Mouse (Mus musculus) cortical plate, adult 2 months (tissue): ENCODE data around the gene Yipf1.

Experiments
- CTCF ChIP-seq: fragments of 200-500 bp; IDR thresholded peaks from 2 replicates; pipeline ENCODE4 v1.5.1; 2011; ENCODE audit warnings: mild to moderate bottlenecking, control low read depth, low read length; ENCODE audit not compliant: insufficient read depth; ENCODE audit errors: extremely low read depth
- POLR2A ChIP-seq: fragments of 200-500 bp; IDR thresholded peaks from 2 replicates; pipeline ENCODE4 v1.6.1; 2011; ENCODE audit warnings: mild to moderate bottlenecking, low read length, control low read depth; ENCODE audit not compliant: insufficient read depth; ENCODE audit errors: extremely low read depth

GRCm38 (mm10) chr4:107302832-107303231 is 11.3 kb upstream of the Yipf1 start:
- TF ChIP-seq POLR2A (no peak), CTCF (no peak)
